Comparison of ENCODE assay signal across 7 mouse cellular contexts in the genomic region with DNA sequence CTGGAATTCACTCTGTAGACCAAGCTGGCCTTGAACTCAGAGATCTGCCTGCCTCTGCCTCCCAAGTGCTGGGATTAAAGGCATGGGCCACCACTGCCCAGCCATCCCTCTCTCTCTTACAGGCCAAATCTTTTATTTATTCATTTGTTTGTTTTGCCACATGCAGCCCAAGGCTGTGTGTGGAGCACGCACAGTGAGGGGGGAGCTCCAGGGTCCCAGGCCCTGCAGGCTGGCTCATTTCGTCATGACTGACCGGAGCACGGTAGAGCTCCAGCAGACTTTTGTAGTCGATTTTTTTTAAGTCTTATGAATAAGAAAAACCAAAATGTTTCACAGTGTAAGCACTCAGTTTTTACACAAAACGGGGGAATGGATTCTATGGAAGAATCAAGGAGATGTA.
"Had no signal": no experiment of that assay in that cellular context is flagged by ENCODE, and none has a peak within 500 bp of the region (broad histone marks: within the 10 kb centered on the region; RNA-seq: fewer than 3 reads in every experiment).

No protein-coding gene starts in this region.

- H3K4me2 ChIP-seq: limb, embryonic 12.5 days; limb, embryonic 15.5 days; liver, embryonic 11.5 days had no signal

- H3K9ac ChIP-seq: limb, embryonic 12.5 days; limb, embryonic 15.5 days; liver, embryonic 14.5 days; liver, postnatal 0 days had no signal

- H3K27ac ChIP-seq: limb, embryonic 12.5 days; limb, embryonic 15.5 days; liver, embryonic 14.5 days; macrophage had no signal

- DNase-seq: thymus, adult 18-20 months had no signal

- H3K4me3 ChIP-seq: limb, embryonic 12.5 days; limb, embryonic 15.5 days had no signal

- H3K36me3 ChIP-seq: limb, embryonic 12.5 days; limb, embryonic 15.5 days had no signal

- H3K9me3 ChIP-seq: limb, embryonic 12.5 days; limb, embryonic 15.5 days had no signal

- H3K4me1 ChIP-seq: limb, embryonic 15.5 days had no signal
